Comparison of ENCODE assay signal across 8 mouse cellular contexts in the genomic region with DNA sequence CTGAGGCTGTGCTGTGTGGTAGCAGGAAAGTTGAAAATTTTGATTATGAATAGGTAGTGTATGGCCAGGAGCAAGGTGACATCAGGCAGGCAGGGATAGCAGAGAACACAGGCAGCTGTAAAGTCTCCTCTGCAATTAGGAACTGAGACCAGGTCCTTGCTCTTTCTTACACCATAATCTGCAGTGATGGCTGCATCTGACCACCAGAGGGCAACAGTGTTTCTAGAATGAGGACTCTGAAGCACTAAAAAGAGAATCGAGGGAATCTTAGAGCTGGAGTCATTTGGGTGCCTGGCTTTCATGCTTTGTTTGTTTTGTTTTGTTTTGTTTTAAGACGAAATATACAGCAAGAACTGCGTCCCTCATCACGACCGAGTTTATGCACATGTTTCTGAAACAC. TPM values are rescaled to one million over a fixed set of nuclear protein-coding genes. Genes with fewer than 3 reads are reported as not detected.
DNase-seq lines count a peak whose midpoint lies in the region; ATAC-seq and TF ChIP-seq lines count a peak whose summit lies in the region.

No protein-coding gene starts in this region.

- no peak overlapping the region for H3K9ac ChIP-seq in kidney, embryonic 15.5 days
- H3K9ac ChIP-seq in liver, adult 2 months (ENCODE audit: low read depth, low read length), result no peak overlapping the region
- no peak overlapping the region for H3K9ac ChIP-seq in neural tube, embryonic 11.5 days (ENCODE audit: low read length)
- H3K9ac ChIP-seq in stomach, embryonic 16.5 days (ENCODE audit: low read length), result no peak overlapping the region

- no peak for TF ChIP-seq POLR2A in thymus, adult 2 months (IDR thresholded peaks at IDR 0.05; ENCODE audit: control insufficient read depth, extremely low read depth, insufficient read depth, low read length, poor library complexity)
- no peak for TF ChIP-seq POLR2A in liver, adult 2 months (IDR thresholded peaks at IDR 0.05; ENCODE audit: extremely low read depth, insufficient read depth, low read length)

- no peaks in the 10 kb centered on the region for H3K9me3 ChIP-seq in kidney, embryonic 15.5 days (replicated peaks)
- no peaks in the 10 kb centered on the region for H3K9me3 ChIP-seq in neural tube, embryonic 11.5 days (ENCODE audit: control insufficient read depth, low read length)
- no peaks in the 10 kb centered on the region for H3K9me3 ChIP-seq in stomach, embryonic 16.5 days (replicated peaks; ENCODE audit: control insufficient read depth, low read length)

- no peaks in the 10 kb centered on the region for H3K4me1 ChIP-seq in thymus, adult 2 months (replicated peaks; ENCODE audit: control insufficient read depth, insufficient read depth, low read length)
- H3K4me1 ChIP-seq in kidney, embryonic 15.5 days, result peaks cover 11% of the 10 kb centered on the region
- H3K4me1 ChIP-seq in liver, adult 2 months (ENCODE audit: control insufficient read depth, insufficient read depth, low read length), result no peaks in the 10 kb centered on the region; the same call in 1 of the 2 replicates
- H3K4me1 ChIP-seq in neural tube, embryonic 11.5 days (ENCODE audit: control insufficient read depth, insufficient read depth, low read length), result no peaks in the 10 kb centered on the region; the same call in 1 of the 2 replicates
- H3K4me1 ChIP-seq in stomach, embryonic 16.5 days (ENCODE audit: control insufficient read depth, insufficient read depth, low read length), result no peaks in the 10 kb centered on the region

- peak; percentile 43; the same call in 1 of the 2 replicates for ATAC-seq in kidney, embryonic 15.5 days (replicated peaks; ENCODE audit: low FRiP score)
- peak; percentile 58; the same call in 1 of the 2 replicates for ATAC-seq in neural tube, embryonic 11.5 days (ENCODE audit: insufficient read depth, low FRiP score, low TSS enrichment)
- 0 out of 2 replicates have a peak, but pooled peaks have one; percentile 26 for ATAC-seq in stomach, embryonic 16.5 days (ENCODE audit: insufficient read depth, low FRiP score)

- no peak for TF ChIP-seq CTCF in thymus, adult 2 months (IDR thresholded peaks at IDR 0.05; ENCODE audit: borderline replicate concordance, control insufficient read depth, extremely low read depth, insufficient read depth, low read length, poor library complexity)
- peak; percentile 52 for TF ChIP-seq CTCF in liver, adult 2 months (IDR thresholded peaks at IDR 0.05; ENCODE audit: low read depth, low read length)

- WGBS in thymus, adult 2 months, result 3% methylated on average over 5 of the region's 5 CpGs
- WGBS in kidney, embryonic 15.5 days, result 1% methylated on average over 5 of the region's 5 CpGs
- 1% methylated on average over 5 of the region's 5 CpGs for WGBS in liver, adult 2 months
- WGBS in neural tube, embryonic 11.5 days, result 5% methylated on average over 5 of the region's 5 CpGs
- 1% methylated on average over 5 of the region's 5 CpGs for WGBS in stomach, embryonic 16.5 days

- H3K4me2 ChIP-seq in kidney, embryonic 15.5 days, result no peak overlapping the region
- no peak overlapping the region for H3K4me2 ChIP-seq in neural tube, embryonic 11.5 days (ENCODE audit: low read depth)
- H3K4me2 ChIP-seq in stomach, embryonic 16.5 days (ENCODE audit: low read depth, low read length), result no peak overlapping the region

- no peaks in the 10 kb centered on the region; the same call in 1 of the 2 replicates for H3K27me3 ChIP-seq in thymus, adult 2 months (ENCODE audit: control insufficient read depth, insufficient read depth, low read length)
- H3K27me3 ChIP-seq in kidney, embryonic 15.5 days, result peaks cover 38% of the 10 kb centered on the region
- no peaks in the 10 kb centered on the region for H3K27me3 ChIP-seq in liver, adult 2 months (ENCODE audit: control insufficient read depth, insufficient read depth, low read length)
- no peaks in the 10 kb centered on the region for H3K27me3 ChIP-seq in neural tube, embryonic 11.5 days (ENCODE audit: control insufficient read depth, insufficient read depth, low read length)
- H3K27me3 ChIP-seq in stomach, embryonic 16.5 days (ENCODE audit: control insufficient read depth, insufficient read depth, low read length), result peaks cover 14% of the 10 kb centered on the region

- H3K27ac ChIP-seq in thymus, adult 2 months (ENCODE audit: control insufficient read depth, insufficient read depth, low read length), result no peak overlapping the region
- no peak overlapping the region for H3K27ac ChIP-seq in kidney, embryonic 15.5 days
- H3K27ac ChIP-seq in liver, adult 2 months (replicated peaks; ENCODE audit: insufficient read depth, low read depth, low read length), result no peak overlapping the region
- no peak overlapping the region for H3K27ac ChIP-seq in neural tube, embryonic 11.5 days (ENCODE audit: low read depth, low read length)
- H3K27ac ChIP-seq in stomach, embryonic 16.5 days (ENCODE audit: low read length), result no peak overlapping the region

- H3K36me3 ChIP-seq in thymus, adult 2 months (ENCODE audit: control insufficient read depth, insufficient read depth, low read length), result no peaks in the 10 kb centered on the region
- no peaks in the 10 kb centered on the region for H3K36me3 ChIP-seq in kidney, embryonic 15.5 days
- no peaks in the 10 kb centered on the region for H3K36me3 ChIP-seq in liver, adult 2 months (ENCODE audit: control insufficient read depth, insufficient read depth, low read length)
- no peaks in the 10 kb centered on the region for H3K36me3 ChIP-seq in neural tube, embryonic 11.5 days (ENCODE audit: control insufficient read depth, insufficient read depth, low read length)
- no peaks in the 10 kb centered on the region for H3K36me3 ChIP-seq in stomach, embryonic 16.5 days (ENCODE audit: control insufficient read depth, insufficient read depth, low read length)

- H3K4me3 ChIP-seq in thymus, adult 2 months (ENCODE audit: control insufficient read depth, insufficient read depth, low read length), result no peak overlapping the region
- no peak overlapping the region for H3K4me3 ChIP-seq in kidney, embryonic 15.5 days (replicated peaks)
- H3K4me3 ChIP-seq in liver, adult 2 months (ENCODE audit: insufficient read depth, low read depth, low read length), result no peak overlapping the region
- no peak overlapping the region for H3K4me3 ChIP-seq in neural tube, embryonic 11.5 days (ENCODE audit: low read depth, low read length)
- H3K4me3 ChIP-seq in stomach, embryonic 16.5 days (replicated peaks; ENCODE audit: low read length), result no peak overlapping the region

- peaks cover 7% of the 10 kb centered on the region; the same call in 1 of the 2 replicates for H3K79me2 ChIP-seq in liver, adult 2 months (ENCODE audit: control insufficient read depth, insufficient read depth, low read length)

- peak; percentile 56 for DNase-seq in thymus, adult 2 months
- no peak for DNase-seq in thymus, adult 18-20 months
- DNase-seq in cerebellum, postnatal 25 days, result peak; percentile 75 to 85
- peak; percentile 76 for DNase-seq in gastrocnemius, adult 18-20 months (ENCODE audit: low spot score)
- DNase-seq in liver, adult 2 months (ENCODE audit: extremely low read depth, low read depth, low spot score), result peak; percentile 71
- peak; percentile 85 for DNase-seq in neural tube, embryonic 11.5 days (ENCODE audit: low spot score)

RNA-seq across cellular contexts. Expression of a gene that starts 2.5 kb away (rescaled TPM):
- polyA plus RNA-seq in thymus, adult 2 months (2012; rRNA removed), result 2.8 and 3.0 TPM in 2 replicates
- total RNA-seq in gastrocnemius, adult 18-20 months (2021), result under 1 TPM; 0.50 to 0.57 TPM
- 2.8 and 3.4 TPM in 2 replicates for polyA plus RNA-seq in kidney, embryonic 15.5 days (2015; fragmentation: Nextera tagmentation; extraction: Ambion mirVana)
- 22.8 and 62.7 TPM in 2 replicates for total RNA-seq in liver, adult 2 months (2014; rRNA removed)
- 31.1 and 47.9 TPM in 2 replicates for polyA plus RNA-seq in liver, adult 2 months (2012; rRNA removed)
- 0.84 and 1.0 TPM in 2 replicates for polyA plus RNA-seq in neural tube, embryonic 11.5 days (2014; fragmentation: Nextera tagmentation; extraction: Ambion mirVana)
- polyA plus RNA-seq in stomach, embryonic 16.5 days (2015; fragmentation: Nextera tagmentation; extraction: Ambion mirVana), result 2.1 and 2.6 TPM in 2 replicates

RNA-seq across cellular contexts. Expression of a gene that starts 49.1 kb away (rescaled TPM):
- polyA plus RNA-seq in thymus, adult 2 months (2012; rRNA removed), result 45.3 and 51.5 TPM in 2 replicates
- 1 to 10 TPM in 1 of 2 experiments, under 1 TPM in 1; 0.84 to 1.4 TPM for total RNA-seq in gastrocnemius, adult 18-20 months (2021)
- 64.0 and 69.0 TPM in 2 replicates for polyA plus RNA-seq in kidney, embryonic 15.5 days (2015; fragmentation: Nextera tagmentation; extraction: Ambion mirVana)
- 0.09 and 0.74 TPM in 2 replicates for total RNA-seq in liver, adult 2 months (2014; rRNA removed)
- 2.8 TPM in 2 replicates for polyA plus RNA-seq in liver, adult 2 months (2012; rRNA removed)
- polyA plus RNA-seq in neural tube, embryonic 11.5 days (2014; fragmentation: Nextera tagmentation; extraction: Ambion mirVana), result 102 and 106 TPM in 2 replicates
- 91.4 and 95.1 TPM in 2 replicates for polyA plus RNA-seq in stomach, embryonic 16.5 days (2015; fragmentation: Nextera tagmentation; extraction: Ambion mirVana)

Comparison
In these comparisons a context has a peak if more than half of its experiments do, and no peak if none do; other contexts are left out.
1. DNase-seq: peak in thymus, adult 2 months (single experiment), cerebellum, postnatal 25 days (2 of 2), gastrocnemius, adult 18-20 months (single experiment), liver, adult 2 months (single experiment) and neural tube, embryonic 11.5 days (single experiment); none in thymus, adult 18-20 months (0 of 2).
2. RNA of a gene that starts 49.1 kb away (polyA plus RNA-seq): 102 to 106 TPM in neural tube, embryonic 11.5 days, 91.4 to 95.1 TPM in stomach, embryonic 16.5 days, 64.0 to 69.0 TPM in kidney, embryonic 15.5 days and 45.3 to 51.5 TPM in thymus, adult 2 months; 2.8 TPM in liver, adult 2 months; every median in the first group is over 10 times any median in the second.
3. Peak in every context shown above with its lines, with median percentiles within 50 percentile points of each other: ATAC-seq.